Mouse (Mus musculus): Measurements from ENCODE around the gene Pole4. TPM values are rescaled to one million over a fixed set of nuclear protein-coding genes. Genes with fewer than 3 reads are reported as not detected.

The Pole4 gene
- total and polyA plus RNA-seq, 3 experiments, result 49.7 to 178 (median 79.8) TPM

DNA sequence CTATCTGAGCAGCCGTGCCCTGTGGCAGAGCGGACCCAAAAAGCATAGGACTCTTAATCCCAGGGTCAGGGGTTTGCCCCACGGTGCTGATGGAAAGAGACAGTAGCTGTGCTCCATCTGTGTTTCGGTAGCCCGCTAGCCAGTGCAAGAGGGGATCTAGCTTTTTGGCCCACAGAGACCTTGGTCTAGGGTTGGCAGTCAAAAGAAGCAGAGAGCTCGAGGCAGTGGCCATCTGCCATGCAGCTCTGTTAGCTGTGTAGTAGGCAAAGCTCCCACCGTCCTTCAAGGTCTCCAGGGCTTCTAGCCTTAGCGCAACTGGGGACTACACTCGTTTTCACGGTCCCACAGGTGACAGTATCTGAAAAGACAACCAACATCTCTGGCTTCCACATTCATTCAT is 2.1 kb upstream of the Pole4 start:
- no peaks in the 10 kb centered on the region for H3K79me2 ChIP-seq (replicated peaks; ENCODE audit: control insufficient read depth, extremely low read depth, insufficient read depth, poor library complexity, severe bottlenecking)
- no peak overlapping the region for H3K27ac ChIP-seq (ENCODE audit: insufficient read depth, low read depth)
- DNase-seq (ENCODE audit: extremely low read depth), result no peak
- peaks cover 3% of the 10 kb centered on the region for H3K9me3 ChIP-seq (replicated peaks; ENCODE audit: low read length)
- H3K27me3 ChIP-seq (replicated peaks), result no peaks in the 10 kb centered on the region
- dilution Hi-C loops (cut with MboI; ENCODE audit: extremely low pct_ligation_motif_present, extremely low pct_unique_long_range_greater_than_20kb, low sequenced_read_pairs), result no loop called here
- H3K4me3 ChIP-seq (replicated peaks in 1 of 3; ENCODE audit: low read depth in 2 of 3, low read length in 2 of 3, poor library complexity in 1 of 3), result no peak overlapping the region
- no peaks in the 10 kb centered on the region for H3K36me3 ChIP-seq (replicated peaks in 1 of 2; ENCODE audit: control insufficient read depth in 1 of 2, insufficient read depth in 1 of 2, low read length in 1 of 2)
- in situ Hi-C loops (cut with MboI; ENCODE audit: low pct_ligation_motif_present, low pct_unique_long_range_greater_than_20kb, low sequenced_read_pairs), result loop anchor here (25.0 kb wide), 1 partner anchor 745 kb away; the partner anchor contains the start of gene Mrpl19
- no peak overlapping the region for H3K4me2 ChIP-seq (ENCODE audit: insufficient read depth, low read depth, poor library complexity, severe bottlenecking)
- no peak overlapping the region for H3K9ac ChIP-seq (ENCODE audit: insufficient read depth, low read depth)
- H3K4me1 ChIP-seq (ENCODE audit: control insufficient read depth in 1 of 2, insufficient read depth in 2 of 2), result peaks cover 0 to 21% of the 10 kb centered on the region in 2 experiments; a peak in 2 of 4 replicates
- TF ChIP-seq E2F4 (IDR thresholded peaks at IDR 0.05; ENCODE audit: insufficient replicate concordance, low read depth, low read length) (no peak), HCFC1 (IDR thresholded peaks at IDR 0.05; ENCODE audit: low read depth, low read length) (no peak), TBP (conservative IDR thresholded peaks at IDR 0.05; ENCODE audit: low read depth, low read length) (no peak), ZMIZ1 (IDR thresholded peaks at IDR 0.05; ENCODE audit: low read depth, low read length) (no peak), SIN3A (IDR thresholded peaks at IDR 0.05; ENCODE audit: low read length) (no peak), ETS1 (conservative IDR thresholded peaks at IDR 0.05; ENCODE audit: low read depth, low read length) (no peak), RAD21 (IDR thresholded peaks at IDR 0.05; ENCODE audit: low read depth, low read length) (no peak), NRF1 (IDR thresholded peaks at IDR 0.05; ENCODE audit: low read depth, low read length) (no peak)

DNA sequence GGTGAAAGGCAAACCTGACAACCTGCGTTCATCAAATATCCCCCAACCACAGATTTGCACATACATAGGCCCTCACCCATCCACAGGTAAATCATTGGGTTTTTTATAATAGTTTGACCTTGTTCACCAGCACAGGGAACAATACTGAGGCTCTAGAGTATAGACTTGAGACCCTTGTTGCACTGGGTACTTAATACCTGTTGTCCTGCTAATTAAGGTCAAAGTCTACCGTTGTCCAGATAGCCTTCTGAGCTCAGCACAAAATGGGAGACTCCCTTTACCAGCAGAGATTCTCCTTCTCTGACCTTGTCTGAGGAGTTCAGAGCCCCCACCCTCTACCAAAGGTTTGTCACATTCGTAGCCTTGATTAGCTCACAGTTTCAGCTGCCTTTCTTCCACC is 1.5 kb downstream of the Pole4 start:
- no peak overlapping the region for H3K9ac ChIP-seq (ENCODE audit: insufficient read depth, low read depth)
- no peak for TF ChIP-seq ZNF384 (IDR thresholded peaks at IDR 0.05; ENCODE audit: low read depth, low read length)
- TF ChIP-seq NRF1 (IDR thresholded peaks at IDR 0.05; ENCODE audit: low read depth, low read length), result no peak
- no peak for TF ChIP-seq UBTF (IDR thresholded peaks at IDR 0.05; ENCODE audit: low read depth, low read length)
- no peak for TF ChIP-seq SIN3A (IDR thresholded peaks at IDR 0.05; ENCODE audit: low read length)
- TF ChIP-seq MAFK (IDR thresholded peaks at IDR 0.05; ENCODE audit: insufficient replicate concordance, low read length), result no peak
- no peak for TF ChIP-seq ZMIZ1 (IDR thresholded peaks at IDR 0.05; ENCODE audit: low read depth, low read length)
- no peak for TF ChIP-seq PAX5 (IDR thresholded peaks at IDR 0.05; ENCODE audit: low read length)
- TF ChIP-seq MEF2A (IDR thresholded peaks at IDR 0.05; ENCODE audit: borderline replicate concordance, low read depth, low read length), result no peak
- no peak for TF ChIP-seq EP300 (IDR thresholded peaks at IDR 0.05; ENCODE audit: low read length)
- TF ChIP-seq USF1 (IDR thresholded peaks at IDR 0.05; ENCODE audit: low read depth, low read length), result no peak
- TF ChIP-seq ETS1 (conservative IDR thresholded peaks at IDR 0.05; ENCODE audit: low read depth, low read length), result no peak
- TF ChIP-seq CHD2 (IDR thresholded peaks at IDR 0.05; ENCODE audit: low read length), result no peak
- H3K27ac ChIP-seq (ENCODE audit: insufficient read depth, low read depth), result no peak overlapping the region
- H3K36me3 ChIP-seq (replicated peaks in 1 of 2; ENCODE audit: control insufficient read depth in 1 of 2, insufficient read depth in 1 of 2, low read length in 1 of 2), result no peaks in the 10 kb centered on the region
- no peak overlapping the region for H3K4me2 ChIP-seq (ENCODE audit: insufficient read depth, low read depth, poor library complexity, severe bottlenecking)
- H3K4me1 ChIP-seq (ENCODE audit: control insufficient read depth in 1 of 2, insufficient read depth in 2 of 2), result peaks cover 0 to 30% of the 10 kb centered on the region in 2 experiments; a peak in 2 of 4 replicates
- no peaks in the 10 kb centered on the region for H3K79me2 ChIP-seq (replicated peaks; ENCODE audit: control insufficient read depth, extremely low read depth, insufficient read depth, poor library complexity, severe bottlenecking)
- no peak for DNase-seq (ENCODE audit: extremely low read depth)
- dilution Hi-C loops (cut with MboI; ENCODE audit: extremely low pct_ligation_motif_present, extremely low pct_unique_long_range_greater_than_20kb, low sequenced_read_pairs) (no loop called here), in situ Hi-C loops (cut with MboI; ENCODE audit: low pct_ligation_motif_present, low pct_unique_long_range_greater_than_20kb, low sequenced_read_pairs) (loop anchor here (25.0 kb wide), 1 partner anchor 741 kb away; the partner anchor contains the start of gene Mrpl19)
- no peak overlapping the region for H3K4me3 ChIP-seq (replicated peaks in 1 of 3; ENCODE audit: low read depth in 2 of 3, low read length in 2 of 3, poor library complexity in 1 of 3)
- H3K27me3 ChIP-seq (replicated peaks), result no peaks in the 10 kb centered on the region
- peaks cover 3% of the 10 kb centered on the region for H3K9me3 ChIP-seq (replicated peaks; ENCODE audit: low read length)
